19 mouse cellular contexts compared by ENCODE assay signal in genomic region chr11:61111472-61111871, GRCm38 (mm10). TPM values are rescaled to one million over a fixed set of nuclear protein-coding genes. Genes with fewer than 3 reads are reported as not detected.
A peak's percentile ranks its signal among the peaks of the same experiment; 100 is the strongest.
DNase-seq lines count a peak whose midpoint lies in the region; TF ChIP-seq lines count a peak whose summit lies in the region.
"Had no signal": no experiment of that assay in that cellular context is flagged by ENCODE, and none has a peak within 500 bp of the region (broad histone marks: within the 10 kb centered on the region; RNA-seq: fewer than 3 reads in every experiment).

No protein-coding gene starts in this region.

- no peak overlapping the region for H3K9ac ChIP-seq in CH12.LX (ENCODE audit: insufficient read depth, low read depth)

- in situ Hi-C loops in CH12.LX (cut with MboI; ENCODE audit: low pct_ligation_motif_present, low pct_unique_long_range_greater_than_20kb, low sequenced_read_pairs) = loop anchor here (5.0 kb wide), 1 partner anchor 531 kb away; no protein-coding TSS in a partner anchor

- dilution Hi-C loops in CH12.LX (cut with MboI; ENCODE audit: extremely low pct_ligation_motif_present, extremely low pct_unique_long_range_greater_than_20kb, low sequenced_read_pairs) = no loop called here

- H3K27ac ChIP-seq in heart, embryonic 10.5 days = no peak overlapping the region
- peak overlapping the region; percentile 89 for H3K27ac ChIP-seq in spleen, adult 2 months (ENCODE audit: insufficient read depth, low read length)
- H3K27ac ChIP-seq in CH12.LX (ENCODE audit: insufficient read depth, low read depth) = no peak overlapping the region
- H3K27ac ChIP-seq in embryonic facial prominence, embryonic 10.5 days (replicated peaks) = no peak overlapping the region

- H3K4me3 ChIP-seq in heart, embryonic 10.5 days = no peak overlapping the region
- H3K4me3 ChIP-seq in spleen, adult 2 months (ENCODE audit: extremely low read depth, insufficient read depth, insufficient read length) = no peak overlapping the region
- H3K4me3 ChIP-seq in CH12.LX (replicated peaks in 1 of 3; ENCODE audit: low read depth in 2 of 3, low read length in 2 of 3, poor library complexity in 1 of 3) = no peak overlapping the region
- no peak overlapping the region for H3K4me3 ChIP-seq in embryonic facial prominence, embryonic 10.5 days

- peak; percentile 53 for DNase-seq in heart, embryonic 10.5 days (ENCODE audit: low spot score)
- DNase-seq in heart, postnatal 4 days = no peak
- DNase-seq in spleen, adult 2 months (ENCODE audit: low read depth in 1 of 2, low spot score in 2 of 2) = no peak
- no peak for DNase-seq in spleen, adult 12 weeks (ENCODE audit: low spot score)
- no peak for DNase-seq in CH12.LX (ENCODE audit: extremely low read depth)
- DNase-seq in embryonic facial prominence, embryonic 10.5 days (ENCODE audit: low spot score) = no peak
- DNase-seq: adrenal gland, adult 2 months; adrenal gland, adult 8-10 months; adrenal gland, postnatal 10 days; adrenal gland, postnatal 14 days; adrenal gland, postnatal 25 days; adrenal gland, postnatal 36 days; cerebellum, adult 11 months; cerebellum, adult 11-12 months; cerebellum, adult 18-20 months; cerebellum, adult 2 months had no signal

- TF ChIP-seq POLR2A in spleen, adult 2 months (IDR thresholded peaks at IDR 0.05; ENCODE audit: low read depth, low read length) = no peak
- TF ChIP-seq POLR2A in CH12.LX (IDR thresholded peaks at IDR 0.05; ENCODE audit: low read depth, low read length) = no peak

- 0 out of 2 replicates have a peak overlapping the region, but pooled peaks have one; percentile 59 for H3K4me2 ChIP-seq in CH12.LX (ENCODE audit: insufficient read depth, low read depth, poor library complexity, severe bottlenecking)

- no peaks in the 10 kb centered on the region for H3K9me3 ChIP-seq in heart, embryonic 10.5 days
- H3K9me3 ChIP-seq in CH12.LX (replicated peaks; ENCODE audit: low read length) = no peaks in the 10 kb centered on the region
- H3K9me3 ChIP-seq in embryonic facial prominence, embryonic 10.5 days = no peaks in the 10 kb centered on the region
- H3K9me3 ChIP-seq: G1E had no signal

- no peak for TF ChIP-seq RAD21 in CH12.LX (IDR thresholded peaks at IDR 0.05; ENCODE audit: low read depth, low read length)

- TF ChIP-seq CTCF in spleen, adult 2 months (IDR thresholded peaks at IDR 0.05; ENCODE audit: extremely low read depth, insufficient read depth, insufficient read length, insufficient replicate concordance) = no peak
- no peak for TF ChIP-seq CTCF in CH12.LX (conservative IDR thresholded peaks at IDR 0.05 in 1 of 2, IDR thresholded peaks at IDR 0.05 in 1 of 2; ENCODE audit: low read depth in 2 of 2, low read length in 2 of 2)

- TF ChIP-seq EP300 in CH12.LX (IDR thresholded peaks at IDR 0.05; ENCODE audit: low read length) = no peak

- H3K4me1 ChIP-seq in heart, embryonic 10.5 days = 0 out of 2 replicates have a peak, but pooled peaks cover 11% of the 10 kb centered on the region
- H3K4me1 ChIP-seq in spleen, adult 2 months (ENCODE audit: control insufficient read depth, insufficient read depth, insufficient read length) = peaks cover 44% of the 10 kb centered on the region; the same call in 1 of the 2 replicates
- peaks cover 63 to 86% of the 10 kb centered on the region in 2 experiments for H3K4me1 ChIP-seq in CH12.LX (ENCODE audit: control insufficient read depth in 1 of 2, insufficient read depth in 2 of 2)
- H3K4me1 ChIP-seq in embryonic facial prominence, embryonic 10.5 days = peaks cover 7% of the 10 kb centered on the region; the same call in 1 of the 2 replicates

- H3K36me3 ChIP-seq in heart, embryonic 10.5 days = no peaks in the 10 kb centered on the region
- no peaks in the 10 kb centered on the region for H3K36me3 ChIP-seq in spleen, adult 2 months (ENCODE audit: control insufficient read depth, insufficient read depth, low read length)
- no peaks in the 10 kb centered on the region for H3K36me3 ChIP-seq in CH12.LX (replicated peaks in 1 of 2; ENCODE audit: control insufficient read depth in 1 of 2, insufficient read depth in 1 of 2, low read length in 1 of 2)
- no peaks in the 10 kb centered on the region for H3K36me3 ChIP-seq in embryonic facial prominence, embryonic 10.5 days (replicated peaks)
- H3K36me3 ChIP-seq: G1E had no signal

- H3K27me3 ChIP-seq in heart, embryonic 10.5 days (ENCODE audit: insufficient read depth, poor library complexity, severe bottlenecking) = peaks cover 12% of the 10 kb centered on the region
- H3K27me3 ChIP-seq in spleen, adult 2 months (ENCODE audit: control insufficient read depth, insufficient read depth, low read length) = no peaks in the 10 kb centered on the region
- peaks cover 2% of the 10 kb centered on the region for H3K27me3 ChIP-seq in CH12.LX (replicated peaks)
- H3K27me3 ChIP-seq in embryonic facial prominence, embryonic 10.5 days (replicated peaks; ENCODE audit: low read depth, poor library complexity, severe bottlenecking) = no peaks in the 10 kb centered on the region

- WGBS in heart, embryonic 10.5 days = 87% methylated on average over 4 of the region's 4 CpGs
- 92% methylated on average over 4 of the region's 4 CpGs for WGBS in spleen, adult 2 months
- WGBS in embryonic facial prominence, embryonic 10.5 days = 91% methylated on average over 4 of the region's 4 CpGs

- no peaks in the 10 kb centered on the region for H3K79me2 ChIP-seq in CH12.LX (replicated peaks; ENCODE audit: control insufficient read depth, extremely low read depth, insufficient read depth, poor library complexity, severe bottlenecking)

TF ChIP-seq in CH12.LX, 34 proteins besides CTCF, POLR2A, EP300 and RAD21:
- TF ChIP-seq ETS1 (conservative IDR thresholded peaks at IDR 0.05; ENCODE audit: low read depth, low read length) = peak; percentile 51
- no peak for TF ChIP-seq UBTF (IDR thresholded peaks at IDR 0.05; ENCODE audit: low read depth, low read length)

RNA-seq across cellular contexts. Expression of gene Tnfrsf13b, which starts 15.1 kb away (rescaled TPM):
- polyA plus RNA-seq in heart, embryonic 10.5 days (2016; fragmentation: Nextera tagmentation; extraction: Ambion mirVana) = 1.1 and 1.2 TPM in 2 replicates
- 1 to 10 TPM in 1 of 2 experiments, under 1 TPM in 1; 0.90 to 1.0 TPM for total RNA-seq in heart, postnatal 4 days (2021)
- polyA plus RNA-seq in spleen, adult 2 months (2012; rRNA removed) = 221 and 304 TPM in 2 replicates
- 260 and 365 TPM in 2 replicates for total RNA-seq in CH12.LX (2012; rRNA removed)
- 338 and 355 TPM in 2 replicates for total RNA-seq in CH12.LX (2014; rRNA removed)
- 299 and 356 TPM in 2 replicates for polyA plus RNA-seq in CH12.LX (2012; ENCODE audit: insufficient read length, low read depth)
- polyA plus RNA-seq in embryonic facial prominence, embryonic 10.5 days (2016; fragmentation: Nextera tagmentation; extraction: Ambion mirVana) = 0.86 and 1.2 TPM in 2 replicates
- polyA plus RNA-seq: C2C12, Patski had no signal

Comparison
In these comparisons a context has a peak if more than half of its experiments do, and no peak if none do; other contexts are left out.
1. RNA of gene Tnfrsf13b, which starts 15.1 kb away (polyA plus RNA-seq): 299 to 356 TPM in CH12.LX and 221 to 304 TPM in spleen, adult 2 months; 1.1 to 1.2 TPM in heart, embryonic 10.5 days and 0.86 to 1.2 TPM in embryonic facial prominence, embryonic 10.5 days; every median in the first group is over 10 times any median in the second.